Mouse (Mus musculus) liver, adult (tissue): ENCODE measurements around the gene Wars.

ENCODE experiments used
- GATA4 ChIP-seq: IDR thresholded peaks from 2 replicates; pipeline ENCODE4 v1.6.1; 2014; ENCODE audit warnings: mild to moderate bottlenecking, low read length; ENCODE audit not compliant: insufficient replicate concordance

Gene Wars

GRCm38 (mm10) chr12:108915893-108916292 is 21.9 kb upstream of the Wars start:
- TF ChIP-seq GATA4 = no peak

- TF ChIP-seq GATA4 = no peak
Measured at GRCm38 (mm10) chr12:108914709-108915340, 20.9 kb upstream of the Wars start.

DNA sequence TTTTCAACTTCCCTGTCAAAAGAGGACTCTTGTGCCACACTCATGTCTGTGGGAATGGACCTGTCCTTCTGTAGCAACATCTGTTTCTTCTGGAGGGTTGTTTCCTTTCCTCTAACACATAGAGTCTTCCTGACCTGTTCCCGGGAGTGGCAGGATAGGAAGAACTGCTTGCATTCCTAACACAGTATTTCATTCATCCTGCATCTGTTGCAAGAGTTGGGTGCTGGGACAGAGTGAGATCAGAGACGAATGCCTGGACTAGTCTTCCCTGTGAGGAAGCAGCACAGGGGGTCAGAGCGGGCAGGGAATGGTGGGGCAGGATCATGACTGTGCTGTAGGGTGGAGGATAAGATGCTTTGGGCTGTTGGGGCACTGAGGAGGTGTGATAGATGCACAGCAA is 20.2 kb upstream of the Wars start:
- TF ChIP-seq GATA4 = no peak

GRCm38 (mm10) chr12:108912442-108912841 is 18.5 kb upstream of the Wars start:
- TF ChIP-seq GATA4 = no peak

GRCm38 (mm10) chr12:108909846-108910433 is 16.0 kb upstream of the Wars start:
- TF ChIP-seq GATA4 = no peak

GRCm38 (mm10) chr12:108906398-108906797 is 12.4 kb upstream of the Wars start:
- TF ChIP-seq GATA4 = no peak

DNA sequence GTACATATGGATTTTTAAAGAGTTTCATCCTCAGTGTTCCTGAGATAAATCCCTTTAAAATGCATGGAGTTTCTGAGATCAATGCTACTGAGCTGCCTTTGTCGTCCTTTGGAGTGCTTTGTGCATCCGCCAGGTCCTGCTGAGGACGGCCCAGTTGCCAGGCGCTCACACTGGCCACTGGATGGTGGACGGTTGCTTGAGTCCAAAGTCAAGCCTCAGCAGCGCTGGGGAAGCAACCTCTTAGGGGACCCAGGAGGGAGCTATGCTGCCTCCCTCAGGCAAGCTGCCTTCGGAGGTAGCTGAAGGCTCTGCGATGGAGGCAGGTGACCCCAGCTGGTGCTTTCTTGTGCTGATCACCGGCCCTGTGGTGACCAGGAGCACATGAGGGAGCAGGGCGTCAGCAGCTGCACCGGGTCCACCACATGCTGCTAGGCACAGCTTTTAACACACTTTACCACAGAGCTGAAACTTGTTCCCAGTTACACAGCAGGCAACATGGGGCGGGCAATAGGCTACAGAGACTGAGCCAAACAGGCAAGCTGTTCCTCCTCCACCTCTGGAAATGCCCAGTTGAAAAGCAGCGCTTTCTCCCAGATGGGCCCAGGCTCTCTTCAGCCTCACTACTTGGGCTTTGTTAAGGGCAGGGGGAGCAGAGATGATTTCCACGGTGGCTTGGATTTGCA is 11.8 kb upstream of the Wars start:
- TF ChIP-seq GATA4 = no peak

DNA sequence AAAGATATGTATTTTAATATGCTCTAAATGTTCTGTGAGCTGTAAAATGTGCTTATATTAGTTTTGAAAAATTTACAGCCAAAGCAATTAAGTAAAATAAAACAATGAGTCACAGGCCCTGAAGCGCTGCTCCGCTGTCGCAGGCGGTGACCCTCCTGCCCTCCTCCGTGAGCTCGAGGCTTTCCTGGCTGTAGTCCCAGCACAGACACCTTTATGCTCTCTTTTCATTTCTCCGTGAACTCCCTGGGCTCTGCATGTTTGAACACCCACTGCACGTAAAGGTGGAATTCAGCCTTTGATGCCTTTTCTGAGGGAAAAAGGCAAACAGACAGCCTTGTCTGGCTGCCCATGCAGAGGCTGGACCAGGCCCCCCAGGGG is 10.3 kb upstream of the Wars start:
- no peak for TF ChIP-seq GATA4

DNA sequence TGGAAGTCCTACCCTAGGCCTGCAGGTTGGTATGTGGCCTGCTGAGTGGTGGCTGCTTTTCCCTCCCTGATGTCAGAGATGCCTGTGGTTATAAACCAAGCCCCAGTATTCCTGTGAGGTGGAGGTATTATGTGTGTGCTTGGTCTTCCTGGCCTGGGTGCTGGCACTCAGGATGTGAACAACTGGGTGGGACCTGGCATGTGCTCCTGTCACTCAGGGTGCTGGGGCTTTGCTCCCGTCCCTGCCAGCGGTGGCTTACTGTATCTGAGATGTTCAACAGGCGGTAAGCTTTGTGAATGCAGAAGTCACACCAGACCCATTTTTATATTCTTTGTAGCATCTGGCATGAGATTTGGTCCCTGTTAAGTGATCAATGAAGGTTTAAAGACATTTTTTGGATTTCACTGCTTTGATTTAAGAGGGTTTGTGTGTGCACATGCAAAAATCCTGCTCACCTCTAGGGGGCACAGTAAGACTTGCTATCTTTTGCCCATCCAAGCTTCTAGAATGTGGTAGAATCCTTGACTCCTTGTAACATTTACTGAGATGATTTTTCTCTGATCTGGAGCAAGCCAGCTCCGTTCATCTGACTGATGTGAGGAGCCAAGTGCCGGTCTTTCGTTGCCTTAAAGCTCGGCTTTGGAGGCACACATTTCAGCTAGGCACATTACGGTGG is 9.8 kb upstream of the Wars start:
- no peak for TF ChIP-seq GATA4

- TF ChIP-seq GATA4 = no peak
Measured at GRCm38 (mm10) chr12:108902940-108903339, 9.0 kb upstream of the Wars start.

- no peak for TF ChIP-seq GATA4
Measured at GRCm38 (mm10) chr12:108901346-108901745, 7.4 kb upstream of the Wars start.

DNA sequence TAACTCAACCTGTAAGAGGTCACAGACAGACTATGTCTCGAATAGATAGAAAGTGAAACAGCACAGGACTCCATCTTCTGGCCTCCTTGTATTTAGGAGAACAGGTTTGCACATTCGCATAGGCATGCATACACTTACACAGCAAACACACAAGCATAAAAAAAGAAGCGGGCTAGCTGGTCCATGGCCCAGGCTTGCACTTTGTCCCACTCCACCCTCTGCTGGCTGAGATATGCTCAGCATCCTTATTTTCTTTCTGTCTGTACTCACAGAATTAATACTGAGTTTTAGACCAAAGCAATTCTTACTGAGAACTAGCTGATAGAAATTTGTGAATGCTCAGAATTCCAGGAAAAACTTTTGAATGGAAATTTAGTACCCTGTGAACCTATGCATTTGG is 2.0 kb upstream of the Wars start:
- no peak for TF ChIP-seq GATA4

- no peak for TF ChIP-seq GATA4
Measured at GRCm38 (mm10) chr12:108894432-108894816, 450 bp upstream of the Wars start.

GRCm38 (mm10) chr12:108892989-108893714 is 822 bp downstream of the Wars start, which contains the start of gene Wdr25:
TSS of gene Wdr25 (plus strand) at chr12:108893631.
- no peak for TF ChIP-seq GATA4

GRCm38 (mm10) chr12:108888632-108889031 is 5.3 kb downstream of the Wars start:
- no peak for TF ChIP-seq GATA4
